Mouse (Mus musculus) left cerebral cortex, postnatal 25 days (tissue): ENCODE data around the gene Slc5a7. TPM values are rescaled to one million over a fixed set of nuclear protein-coding genes. Genes with fewer than 3 reads are reported as not detected.
A peak's percentile ranks its signal among the peaks of the same experiment; 100 is the strongest.

Experiments used
- DNase-seq, 2 experiments: peaks; one replicate each; pipeline ENCODE4 v3.0.0; 2022; ENCODE audit warnings: low spot score in 2 of 2, mixed read lengths in 1 of 2
- intact Hi-C: fragments of 180-260 bp; cut with DNase I; formaldehyde crosslinking; loops from one replicate; pipeline ENCODE4 v1.15.1; 2025
- total RNA-seq, 2 experiments: library from RNA; stranded (reverse); gene quantifications; 2 replicates each; pipeline ENCODE4 v1.2.3; 2021

Gene Slc5a7
- 1 to 10 TPM; 1.3 to 4.3 TPM for total RNA-seq

GRCm38 (mm10) chr17:54298934-54299333 is at the start of gene Slc5a7:
Slc5a7 (minus strand) TSS chr17:54299034.
- intact Hi-C loops: no loop called here
- no peak for DNase-seq

- DNase-seq: no peak
- intact Hi-C loops: no loop called here
Observed at GRCm38 (mm10) chr17:54347672-54348071, 48.8 kb upstream of the Slc5a7 start.

- peak; percentile 28 to 36 for DNase-seq
- intact Hi-C loops: loop anchor here (1.0 to 2.0 kb wide), 2 partner anchors 278 to 329 kb away; no protein-coding TSS in a partner anchor
Observed at GRCm38 (mm10) chr17:54343395-54343794, 44.6 kb upstream of the Slc5a7 start.

GRCm38 (mm10) chr17:54298232-54298924 is 456 bp downstream of the Slc5a7 start:
- peak in 1 of 2 experiments; percentile 1 for DNase-seq
- intact Hi-C loops: no loop called here

- no peak for DNase-seq
- intact Hi-C loops: no loop called here
Observed at GRCm38 (mm10) chr17:54250783-54251182, 48.1 kb downstream of the Slc5a7 start.

GRCm38 (mm10) chr17:54243650-54244300 is 55.1 kb downstream of the Slc5a7 start:
- intact Hi-C loops: no loop called here
- no peak for DNase-seq

GRCm38 (mm10) chr17:54239435-54239834 is 59.4 kb downstream of the Slc5a7 start:
- intact Hi-C loops: no loop called here
- no peak for DNase-seq
